Comparison of ENCODE assay signal across 1 mouse cellular context in the genomic region with DNA sequence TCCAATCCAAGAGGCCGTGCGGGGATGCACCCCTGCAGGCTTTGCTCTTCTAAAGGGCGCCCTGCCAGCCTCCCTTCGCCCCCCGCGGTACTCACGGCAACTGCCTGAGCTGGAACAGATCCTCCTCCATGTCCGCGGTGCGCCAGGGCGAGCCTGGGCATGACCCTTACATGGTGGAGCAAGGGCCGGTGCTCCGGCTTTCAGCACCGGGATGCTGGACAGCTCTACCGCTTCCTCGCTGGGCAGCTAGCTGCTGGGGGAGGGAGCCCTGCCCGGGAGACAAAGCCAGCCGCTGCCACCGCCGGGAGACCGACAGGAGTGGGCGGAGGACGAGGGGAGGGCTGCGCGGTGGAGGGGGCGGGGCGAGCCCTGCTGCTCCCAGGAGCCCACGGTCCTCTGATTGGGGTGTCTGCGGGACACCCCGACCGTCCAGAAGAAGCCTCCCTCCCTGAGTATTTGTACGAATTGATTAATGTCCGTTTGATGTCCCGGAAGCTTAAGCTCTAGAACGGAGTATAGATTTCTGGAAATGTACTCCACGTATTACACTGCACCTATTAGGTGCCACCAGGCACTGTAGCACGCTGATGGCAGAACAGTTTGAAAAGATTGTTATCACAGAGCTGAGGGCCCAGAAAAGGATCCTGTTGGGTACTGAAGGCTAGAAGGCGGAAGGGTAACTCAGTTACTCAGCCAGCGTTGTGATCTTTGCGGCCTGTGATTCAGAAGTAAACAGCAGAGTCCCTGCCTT.
A peak's percentile ranks its signal among the peaks of the same experiment; 100 is the strongest.
TF ChIP-seq lines count a peak whose summit lies in the region.

Gene Svop, minus strand, starts transcription at position 514 of the 751 bp plus-strand sequence.

TF ChIP-seq in CH12.LX, 34 proteins besides CTCF, POLR2A, EP300 and RAD21 (continued from another document):
- TF ChIP-seq JUN (IDR thresholded peaks at IDR 0.05; ENCODE audit: insufficient read depth, low read depth, low read length) (no peak), NELFE (IDR thresholded peaks at IDR 0.05; ENCODE audit: low read depth, low read length) (no peak), USF2 (conservative IDR thresholded peaks at IDR 0.05; ENCODE audit: low read depth, low read length) (no peak), IRF4 (IDR thresholded peaks at IDR 0.05; ENCODE audit: low read depth, low read length) (peak; percentile 22; the same call in 1 of the 2 replicates), TCF12 (IDR thresholded peaks at IDR 0.05; ENCODE audit: low read depth, low read length) (no peak), USF1 (IDR thresholded peaks at IDR 0.05; ENCODE audit: low read depth, low read length) (no peak), MAFK (IDR thresholded peaks at IDR 0.05; ENCODE audit: insufficient replicate concordance, low read length) (no peak)
